Mouse (Mus musculus): ENCODE results near the gene Iglon5.

Iglon5 gene

DNA sequence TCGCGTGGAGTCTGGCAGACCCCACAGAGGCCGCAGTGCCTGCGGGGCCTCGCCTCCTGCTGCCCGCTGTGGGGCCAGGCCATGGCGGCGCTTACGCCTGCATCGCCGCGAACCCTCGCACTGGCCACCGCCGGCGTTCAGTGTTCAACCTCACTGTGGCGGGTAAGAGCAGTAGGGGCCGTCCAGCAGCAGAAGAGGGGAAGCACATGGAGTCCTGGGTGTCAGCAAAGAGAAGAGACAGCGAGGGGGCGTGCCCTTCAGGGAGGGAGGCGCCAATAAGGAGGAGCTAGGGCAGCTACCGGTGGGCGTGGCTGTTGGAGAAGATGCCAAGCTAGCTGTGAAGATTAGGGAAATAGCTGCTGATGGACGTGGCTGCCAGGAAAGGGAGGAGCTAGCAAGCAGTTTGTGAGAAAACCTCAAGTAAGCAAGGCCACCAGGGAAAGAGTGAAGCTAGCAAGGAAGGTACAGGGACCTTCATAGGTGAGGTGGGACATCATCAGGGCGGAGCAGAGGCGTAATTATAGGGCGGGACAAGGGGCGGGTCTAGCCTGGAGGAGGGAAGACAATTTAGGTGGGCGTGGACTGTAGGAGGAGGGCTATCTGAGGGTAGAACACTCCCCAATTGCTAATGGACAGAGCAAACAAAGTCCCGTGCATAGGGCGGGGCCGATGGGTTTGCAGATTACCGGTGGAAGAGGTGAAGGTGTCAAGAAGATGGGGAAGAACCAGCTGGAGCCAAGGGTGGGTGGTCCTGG lies 24.4 kb downstream of the Iglon5 start:
- peak; percentile 58 to 63 for DNase-seq (ENCODE audit: low spot score in 2 of 2)

DNA sequence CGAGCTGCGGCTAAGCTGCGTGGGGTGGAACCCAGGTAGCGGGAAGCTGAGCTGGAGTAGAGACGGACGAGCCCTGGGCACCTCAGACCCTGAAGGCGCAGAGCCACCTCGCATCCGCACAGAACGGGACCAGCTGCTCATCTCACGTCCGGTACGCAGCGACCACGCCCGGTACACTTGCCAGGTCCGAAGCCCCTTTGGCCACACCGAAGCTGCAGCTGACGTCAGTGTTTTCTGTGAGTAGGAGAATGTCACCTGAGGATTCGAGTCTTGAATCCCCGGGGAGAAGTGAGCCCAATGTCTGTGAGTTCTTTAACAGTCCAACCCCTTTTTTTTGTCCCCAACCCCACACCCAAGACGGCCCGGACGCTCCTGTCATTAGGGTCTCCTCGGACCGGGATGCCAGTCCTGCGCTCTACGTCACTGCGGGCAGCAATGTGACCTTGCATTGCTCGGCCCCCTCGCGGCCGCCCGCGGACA lies 25.0 kb downstream of the Iglon5 start:
- no peak for DNase-seq (ENCODE audit: low spot score in 2 of 2)

DNA sequence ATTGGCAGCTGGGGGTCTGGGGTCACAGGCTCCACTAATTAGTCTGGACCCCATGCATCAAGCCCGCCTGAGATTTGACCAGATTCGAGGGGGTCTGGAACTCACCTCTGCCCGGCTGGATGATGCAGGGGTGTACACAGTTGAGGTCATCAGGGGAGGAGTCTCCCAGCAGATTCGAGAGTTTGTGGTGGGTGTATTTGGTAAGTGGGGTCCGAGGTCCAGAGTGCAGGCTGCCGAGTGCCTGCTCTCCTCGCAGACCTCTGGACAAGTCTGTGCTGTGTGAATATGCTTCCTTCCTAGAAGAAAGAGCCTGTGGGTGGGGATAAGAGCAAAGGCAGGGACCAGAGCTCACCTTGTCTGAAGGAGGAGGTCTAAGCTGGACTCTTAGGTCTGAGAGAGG lies 25.9 kb downstream of the Iglon5 start:
- no peak for DNase-seq (ENCODE audit: low spot score in 2 of 2)

DNA sequence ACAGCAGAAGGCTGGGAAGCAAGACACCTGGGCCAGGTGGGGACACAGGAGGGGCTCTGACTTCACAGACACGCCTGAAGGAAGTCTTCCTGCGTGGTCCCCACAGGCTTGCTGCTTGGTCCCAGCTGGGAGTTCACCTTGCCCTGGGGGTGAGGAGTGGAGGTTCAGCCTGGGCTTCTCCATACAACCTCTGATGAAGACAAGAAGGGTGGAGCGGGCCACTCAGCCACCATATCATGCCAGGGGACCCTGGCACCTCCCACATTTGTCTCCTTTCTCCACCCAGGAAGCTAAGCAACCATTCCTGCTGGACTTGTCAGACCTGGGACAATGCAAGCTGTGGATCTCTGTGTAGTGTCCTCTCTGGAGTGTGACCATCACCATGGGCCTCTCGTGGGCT lies 27.0 kb downstream of the Iglon5 start, which contains the start of gene Vsig10l:
Vsig10l (plus strand) TSS at position 301 of the 400 bp plus-strand sequence.
- DNase-seq (ENCODE audit: low spot score in 2 of 2): no peak

DNA sequence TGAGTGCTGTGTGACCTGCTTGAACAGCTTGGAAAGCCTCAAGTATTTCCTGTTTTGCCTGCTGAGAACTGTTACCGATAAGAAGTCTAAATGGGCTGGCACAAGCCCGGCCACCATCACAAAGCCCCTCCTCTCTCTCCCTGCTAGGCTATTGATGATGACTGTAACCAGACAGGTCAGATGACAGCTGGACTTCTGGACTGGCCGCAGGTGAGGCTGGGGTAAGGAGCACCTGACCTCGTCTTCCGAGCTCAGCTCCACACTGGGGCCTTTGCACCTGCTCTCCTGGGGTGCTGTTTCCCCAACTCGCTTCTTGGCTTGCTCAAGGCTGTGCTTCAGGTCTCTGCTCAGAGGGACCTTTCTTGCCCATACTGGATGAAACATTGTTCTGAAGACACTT lies 35.5 kb downstream of the Iglon5 start:
- no peak for DNase-seq (ENCODE audit: low spot score in 2 of 2)

DNA sequence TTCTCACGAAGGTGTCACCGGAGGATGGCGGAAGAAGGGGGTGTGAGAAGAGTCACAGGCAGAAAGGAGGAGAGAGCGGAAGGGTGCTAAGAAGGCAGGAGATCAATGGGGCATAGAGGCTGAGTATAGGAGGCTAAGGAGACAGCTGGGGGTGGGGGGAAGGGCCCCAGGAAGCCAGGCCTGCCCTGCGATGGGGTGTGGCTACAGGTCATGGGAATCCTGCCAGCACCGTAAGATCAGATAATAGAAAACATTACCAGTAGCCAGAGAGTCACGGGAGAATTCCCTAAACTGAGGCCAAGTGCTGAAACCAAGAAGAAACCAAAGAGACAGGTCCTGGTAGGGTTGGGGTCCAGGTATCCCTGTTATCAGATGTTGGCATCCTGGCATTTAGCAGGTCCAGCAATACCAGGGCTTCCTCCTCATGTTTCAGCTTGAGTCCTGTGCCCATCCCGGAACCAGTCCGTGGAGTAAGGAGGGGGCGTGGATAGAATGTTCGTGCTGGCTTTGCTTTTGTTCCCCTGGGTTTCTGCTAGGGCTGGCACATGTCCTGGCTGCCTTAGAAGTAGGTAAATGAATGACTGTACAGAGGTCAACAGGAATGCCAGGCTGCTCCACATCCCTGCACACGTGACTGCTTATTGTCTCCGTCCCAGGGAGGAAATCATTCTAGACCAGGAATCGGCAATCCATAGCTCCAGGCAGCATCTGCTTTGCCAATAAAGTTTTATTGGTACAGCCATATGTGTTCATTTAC lies 36.1 kb downstream of the Iglon5 start:
- no peak for DNase-seq (ENCODE audit: low spot score in 2 of 2)

DNA sequence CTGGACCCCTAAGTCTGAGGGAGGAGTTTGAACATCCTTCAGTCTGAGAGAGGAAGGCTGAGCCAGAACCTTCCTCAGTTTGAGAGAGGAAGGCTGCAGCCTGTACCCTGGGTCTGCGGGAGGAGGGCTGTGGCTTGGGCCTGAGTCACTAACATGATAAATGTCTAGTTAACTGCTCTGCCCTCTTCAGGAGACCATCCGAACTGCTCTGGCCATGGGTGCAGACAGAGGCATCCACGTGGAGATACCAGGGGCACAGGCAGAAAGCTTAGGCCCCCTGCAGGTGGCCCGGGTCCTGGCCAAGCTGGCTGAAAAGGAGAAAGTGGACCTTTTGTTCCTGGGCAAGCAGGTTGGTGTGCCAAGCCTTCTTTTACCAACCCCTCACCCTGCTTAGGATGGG lies 37.3 kb downstream of the Iglon5 start:
- no peak for DNase-seq (ENCODE audit: low spot score in 2 of 2)

DNA sequence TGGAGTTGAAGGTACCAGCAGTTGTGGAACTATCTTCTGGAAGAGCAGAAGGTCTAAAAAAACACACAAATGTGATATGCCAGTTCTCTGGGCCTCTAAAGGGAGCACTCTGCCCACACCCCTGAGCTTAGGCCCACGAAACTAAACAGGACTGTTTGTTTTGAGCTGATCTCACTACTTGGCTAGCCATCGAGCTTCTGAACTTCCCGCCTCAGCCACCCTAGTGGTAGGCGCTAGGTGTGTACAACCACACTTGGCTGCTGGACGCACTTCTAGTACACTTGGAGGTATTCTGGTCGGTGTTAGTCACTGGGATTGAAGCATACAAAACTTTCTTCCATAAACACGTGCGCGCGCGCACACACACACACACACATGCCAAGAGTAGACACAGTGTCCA lies 38.1 kb downstream of the Iglon5 start:
- no peak for DNase-seq (ENCODE audit: low spot score in 2 of 2)

DNA sequence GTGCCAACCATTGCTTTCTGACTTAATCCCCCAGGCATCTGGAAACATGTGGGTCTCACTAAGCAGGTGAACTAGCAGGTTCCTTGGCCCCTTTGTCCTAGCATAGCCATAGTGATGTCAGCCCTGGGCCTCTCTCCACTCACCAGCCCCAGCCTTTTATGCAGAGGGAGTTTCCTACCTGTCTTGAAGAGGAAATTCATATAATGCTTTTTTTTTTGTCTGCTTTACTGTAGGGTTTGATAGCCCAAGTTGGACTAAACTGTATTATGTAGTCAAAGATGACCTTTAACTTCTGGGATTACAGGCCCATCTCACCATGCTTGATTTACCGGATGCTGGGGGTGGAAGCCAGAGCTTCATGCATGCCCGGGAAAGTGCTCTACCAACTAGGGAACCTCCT lies 40.1 kb downstream of the Iglon5 start:
- DNase-seq (ENCODE audit: low spot score in 2 of 2): no peak

DNA sequence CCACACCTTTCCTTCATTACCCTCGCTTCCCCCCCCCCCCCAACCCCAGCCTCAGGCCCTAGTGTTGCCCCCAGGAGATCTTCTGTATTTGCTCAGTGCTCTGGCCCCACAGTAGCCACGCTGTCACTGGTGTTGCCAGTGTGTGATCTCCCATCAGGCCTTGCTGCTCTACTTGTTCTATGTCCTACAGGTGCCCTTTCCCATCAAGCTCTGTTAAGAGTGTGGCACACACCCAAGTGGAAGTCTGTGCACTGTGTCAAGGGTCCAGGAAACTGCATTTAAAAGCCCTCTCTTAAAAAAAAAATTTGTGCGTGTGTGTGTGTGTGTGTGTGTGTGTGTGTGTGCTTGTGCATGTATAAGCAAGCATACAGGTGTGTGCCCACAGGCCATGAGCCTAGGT lies 41.6 kb downstream of the Iglon5 start:
- no peak for DNase-seq (ENCODE audit: low spot score in 2 of 2)

DNA sequence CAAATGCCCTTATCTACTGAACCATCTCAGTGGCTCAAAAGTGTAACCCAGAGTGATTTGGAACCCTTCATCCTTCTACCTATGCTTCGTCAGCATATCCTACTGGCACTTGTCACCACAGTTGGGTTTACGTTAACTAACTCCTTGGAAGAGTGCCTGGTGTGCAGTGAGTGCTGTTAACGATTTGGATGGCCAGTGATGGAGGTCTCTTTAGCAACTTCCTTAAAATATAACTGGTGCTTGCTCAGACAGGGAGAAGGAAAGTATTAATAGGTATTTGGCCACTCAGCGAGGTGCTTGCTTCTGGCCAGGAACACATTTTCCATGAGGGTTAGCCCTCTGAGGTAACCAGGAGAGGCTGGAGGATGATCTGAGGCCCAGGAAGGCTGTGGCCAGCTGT lies 42.1 kb downstream of the Iglon5 start:
- no peak for DNase-seq (ENCODE audit: low spot score in 2 of 2)

DNA sequence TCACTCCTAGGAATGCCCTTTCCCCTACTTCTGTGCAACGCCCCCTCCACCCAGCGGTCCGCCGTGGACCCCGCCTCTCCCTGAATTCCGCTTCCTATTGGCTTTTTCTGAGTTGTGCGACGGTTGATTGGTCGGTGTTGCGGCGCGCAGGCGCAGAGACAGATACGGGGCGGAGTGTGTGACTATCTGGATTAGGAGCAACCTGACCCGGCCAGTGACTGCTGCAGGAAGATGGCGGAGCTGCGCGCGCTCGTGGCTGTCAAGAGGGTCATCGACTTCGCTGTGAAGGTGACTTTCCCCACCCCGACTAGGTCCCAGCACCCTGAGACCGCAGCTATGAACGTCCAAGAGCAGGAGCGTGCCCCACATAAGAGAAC lies 46.0 kb downstream of the Iglon5 start, which contains the start of the genes Etfb and Gm45233:
Etfb (plus strand) TSS at position 167 of the 377 bp plus-strand sequence.
Gm45233 (plus strand) TSS at position 212 of the 377 bp plus-strand sequence.
- DNase-seq (ENCODE audit: low spot score in 2 of 2): peak; percentile 82

DNA sequence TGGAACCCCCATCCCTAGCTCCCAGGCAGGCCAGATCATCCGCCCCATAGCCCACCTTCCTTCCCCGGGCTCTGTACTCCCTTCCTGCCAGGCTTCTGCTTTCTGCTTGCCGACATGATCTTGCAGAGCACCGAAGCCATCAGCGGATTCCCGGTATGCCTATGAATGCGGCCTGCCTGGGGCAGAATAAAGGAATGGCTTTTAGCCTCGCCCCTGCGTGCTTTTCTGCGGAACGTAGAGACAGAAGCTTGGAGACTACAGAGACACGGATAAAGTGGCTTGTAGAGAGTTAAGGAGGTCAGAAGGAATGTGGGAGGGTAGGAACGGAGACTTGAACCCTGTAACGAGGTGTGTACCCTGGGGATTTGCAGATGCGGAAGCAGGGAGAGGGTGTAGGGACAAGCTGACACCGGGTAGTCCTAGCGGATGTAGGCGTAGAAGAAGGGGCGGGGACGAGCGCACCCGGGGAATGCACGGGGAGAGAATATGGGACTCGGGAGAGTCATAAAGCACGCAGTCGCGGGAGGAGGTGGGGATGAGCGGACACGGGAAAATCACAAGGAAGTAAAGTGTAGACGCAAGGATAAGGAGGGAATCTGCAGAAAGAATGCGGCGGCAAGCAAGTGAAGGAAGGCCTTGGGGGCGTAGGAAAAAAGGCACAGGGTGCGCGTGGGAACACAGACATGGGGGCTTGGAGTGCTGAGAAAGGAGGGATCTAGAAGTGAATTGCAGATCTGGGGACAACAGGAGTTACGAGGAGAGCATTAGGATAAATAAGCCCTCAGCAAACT lies 46.6 kb downstream of the Iglon5 start:
- DNase-seq (ENCODE audit: low spot score in 2 of 2): peak; percentile 66 to 67

DNA sequence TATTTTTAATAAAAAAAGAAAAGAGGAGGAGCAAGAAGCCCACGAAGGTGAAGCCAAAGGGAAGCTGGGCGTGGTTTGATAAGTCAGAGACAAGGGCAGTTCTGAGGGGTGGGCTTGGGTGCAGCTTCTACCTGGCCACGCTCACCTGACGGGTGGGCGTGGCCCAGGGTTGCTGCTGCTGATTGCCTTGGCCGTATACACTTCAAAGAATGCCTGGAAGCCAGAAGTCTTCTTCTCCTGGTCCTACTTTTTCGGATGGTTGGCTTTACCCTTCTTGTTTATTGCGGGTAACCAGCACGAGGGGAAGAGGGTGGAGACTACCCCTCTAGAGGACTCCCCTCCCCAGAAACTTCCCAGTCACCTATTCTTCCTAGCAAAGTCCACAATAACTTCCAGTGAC lies 47.2 kb downstream of the Iglon5 start:
- no peak for DNase-seq (ENCODE audit: low spot score in 2 of 2)

DNA sequence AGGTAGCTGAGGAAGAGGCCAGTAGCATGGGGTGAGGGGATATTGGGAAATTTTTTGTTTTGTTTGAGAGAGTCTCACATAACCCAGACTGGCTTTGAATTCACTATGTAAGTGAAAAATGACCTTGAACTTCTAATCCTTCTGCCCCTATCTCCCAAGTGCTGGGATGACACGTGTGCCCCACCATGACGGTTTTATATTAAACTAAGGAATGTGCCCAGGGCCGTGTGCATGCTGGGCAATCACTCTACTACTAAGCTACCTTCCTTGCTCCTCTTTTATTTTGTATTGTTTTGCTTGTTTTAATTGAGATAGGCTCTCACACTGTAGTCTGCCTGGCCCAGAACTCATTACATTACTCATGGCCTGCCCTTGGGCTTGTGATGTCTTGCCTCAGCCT lies 48.8 kb downstream of the Iglon5 start:
- no peak for DNase-seq (ENCODE audit: low spot score in 2 of 2)

DNA sequence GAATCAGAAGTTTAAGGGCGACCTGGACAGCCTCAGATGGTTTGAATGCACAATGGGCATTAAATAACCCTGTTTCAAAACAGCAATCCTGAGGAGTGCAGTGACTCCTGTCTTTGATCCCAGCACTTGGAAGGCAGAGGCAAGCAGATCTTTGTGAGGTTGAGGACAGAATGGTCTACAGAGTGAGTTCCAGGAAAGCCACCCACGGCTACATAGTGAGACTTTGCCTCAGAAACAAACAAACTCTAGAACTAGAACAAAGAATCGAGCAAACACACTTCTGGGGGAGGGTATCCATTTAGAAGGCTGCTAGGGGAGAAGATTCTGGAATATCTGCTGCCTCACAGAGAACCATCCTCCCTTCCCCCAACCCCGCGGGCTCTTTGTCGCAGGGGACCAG lies 49.4 kb downstream of the Iglon5 start, which contains the start of gene Cldnd2:
Cldnd2 (plus strand) TSS at position 301 of the 400 bp plus-strand sequence.
- no peak for DNase-seq (ENCODE audit: low spot score in 2 of 2)

DNA sequence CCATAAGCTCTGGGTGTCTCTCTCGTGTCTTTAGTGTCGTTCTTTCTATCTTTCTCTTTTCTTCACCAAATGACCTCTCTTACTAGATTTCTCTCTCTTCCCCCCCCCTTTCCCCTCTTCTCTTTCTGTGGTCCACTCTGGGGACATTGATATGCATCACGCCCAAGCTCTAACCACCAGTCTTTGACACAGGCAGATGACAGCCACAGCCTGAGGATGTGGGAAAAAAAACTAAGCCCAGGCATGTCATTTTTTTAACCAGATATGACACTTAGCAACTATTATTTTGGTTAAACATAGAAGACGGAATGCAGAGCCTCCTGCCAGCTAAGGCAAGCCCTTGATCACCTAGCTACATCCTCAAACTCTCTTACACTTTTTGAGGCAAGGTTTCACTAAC lies 51.3 kb downstream of the Iglon5 start:
- DNase-seq (ENCODE audit: low spot score in 2 of 2): no peak

DNA sequence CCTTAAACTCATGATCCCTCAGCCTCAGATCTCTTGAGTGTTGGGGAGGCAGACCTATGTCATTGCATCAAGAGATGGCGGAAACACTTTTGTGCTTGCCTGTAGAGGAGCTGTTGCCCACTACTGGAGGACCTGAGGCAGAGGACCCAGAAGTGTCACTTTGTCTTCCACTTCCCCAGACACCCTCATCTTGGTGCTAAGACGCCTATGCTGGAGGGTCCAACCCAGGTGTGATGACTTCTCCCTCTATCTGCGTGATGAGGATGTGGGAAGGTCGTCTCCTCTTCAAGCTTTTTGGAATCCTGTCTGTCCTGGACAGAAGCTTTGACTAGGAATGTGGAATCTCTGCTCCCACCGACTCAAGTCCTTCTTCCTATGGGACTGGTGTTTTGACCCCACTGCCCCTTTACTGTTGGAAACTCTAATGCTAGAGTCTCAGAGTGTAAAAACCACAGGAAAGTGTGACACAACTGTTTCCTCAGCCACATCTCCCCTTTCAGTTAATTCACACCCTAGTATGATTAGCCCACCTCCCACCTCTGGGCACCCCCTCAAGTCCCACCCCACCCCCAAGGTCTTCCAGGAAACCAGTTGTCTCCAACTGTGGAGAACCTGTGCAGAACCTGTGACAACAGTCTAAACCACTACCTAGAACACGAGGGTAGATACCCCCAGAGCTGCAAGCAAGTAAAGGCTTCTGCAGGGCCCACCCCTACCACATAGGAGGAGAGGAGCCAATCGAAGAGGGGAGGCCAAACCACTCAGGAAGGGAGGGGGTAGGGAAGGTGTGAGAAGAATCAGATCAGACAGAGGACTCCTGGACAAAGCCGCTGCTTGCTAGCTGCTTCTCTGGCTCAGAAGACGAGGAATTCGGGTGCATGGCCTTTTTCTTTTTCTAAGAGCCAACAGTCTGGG lies 53.3 kb downstream of the Iglon5 start, which contains the start of gene Nkg7:
Nkg7 (plus strand) TSS at position 733 of the 915 bp plus-strand sequence.
- DNase-seq (ENCODE audit: low spot score in 2 of 2): no peak

DNA sequence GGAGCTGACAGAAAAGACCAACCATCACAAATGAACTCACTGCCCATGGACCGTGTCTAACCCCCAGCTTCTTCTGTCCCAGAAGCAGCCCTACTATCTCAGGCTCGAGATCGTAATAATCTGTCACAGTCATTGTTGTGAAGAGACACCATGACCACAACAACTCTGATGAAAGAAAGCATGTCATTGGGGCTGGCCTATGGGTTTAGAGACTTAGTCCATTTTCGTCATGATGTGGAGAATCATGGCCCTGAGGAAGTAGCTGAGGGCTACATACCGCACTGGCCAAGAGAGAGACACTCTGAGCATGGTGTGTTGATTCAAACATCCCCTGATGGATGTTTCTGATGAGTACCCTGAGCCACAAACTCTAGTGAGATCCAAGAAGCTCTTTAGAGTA lies 55.2 kb downstream of the Iglon5 start:
- DNase-seq (ENCODE audit: low spot score in 2 of 2): no peak

DNA sequence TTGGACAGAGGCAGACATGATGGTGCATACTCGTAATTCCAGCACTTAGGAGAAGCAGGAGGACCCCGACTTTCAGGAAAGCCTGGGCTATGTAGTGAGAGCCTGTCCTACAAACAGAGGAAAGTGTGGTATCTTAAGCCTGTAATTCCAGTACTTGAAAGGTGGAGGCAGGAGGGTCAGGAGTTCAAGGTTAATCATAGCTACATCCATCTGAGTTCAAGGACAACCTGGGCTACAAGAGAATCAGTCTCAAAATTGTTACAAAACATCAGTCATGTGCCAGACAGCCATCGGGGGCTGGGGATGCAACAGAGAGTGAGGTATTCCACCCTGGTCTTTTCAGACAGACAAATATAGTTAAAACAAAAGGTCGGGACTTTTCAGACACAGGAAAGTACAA lies 57.0 kb downstream of the Iglon5 start:
- DNase-seq (ENCODE audit: low spot score in 2 of 2): no peak

DNA sequence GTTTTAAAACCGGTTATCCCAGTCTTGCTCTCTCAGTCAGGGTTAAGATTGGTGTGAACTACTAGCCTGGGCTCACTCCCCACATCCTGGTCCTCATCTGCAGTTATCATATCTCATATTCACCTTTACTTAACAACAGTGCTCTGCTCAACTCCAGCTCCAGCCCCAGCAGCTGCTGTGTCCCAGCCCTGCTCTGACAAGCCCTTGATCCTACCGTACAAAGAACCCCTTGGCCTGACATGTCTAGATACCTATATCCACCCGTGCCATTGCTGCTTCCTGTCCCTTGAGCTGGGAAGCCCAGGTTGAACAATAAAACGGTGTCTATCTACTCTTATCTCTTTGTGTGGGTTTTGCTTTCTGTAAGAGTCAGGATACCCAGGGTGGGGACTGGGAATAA lies 60.4 kb downstream of the Iglon5 start:
- DNase-seq (ENCODE audit: low spot score in 2 of 2): no peak

All from thymus, postnatal 10 days (tissue).